Mouse (Mus musculus): ENCODE data around the gene Znrf1.
"Not testable (repeated sequence)": the region's sequence is repeated elsewhere in the genome, so short reads cannot be mapped to it uniquely, and the experiment has no call there.

Gene Znrf1

GRCm38 (mm10) chr8:111536031-111536977 lies at the start of gene Znrf1:
Gene Znrf1, plus strand, starts transcription at chr8:111536097.
- DNase-seq (ENCODE audit: low read depth, low spot score): no peak

GRCm38 (mm10) chr8:111490034-111490591 lies 45.8 kb upstream of the Znrf1 start:
- DNase-seq (ENCODE audit: low read depth, low spot score): no peak

- no peak for DNase-seq (ENCODE audit: low read depth, low spot score)
Observed at GRCm38 (mm10) chr8:111491191-111491590, 44.7 kb upstream of the Znrf1 start.

GRCm38 (mm10) chr8:111492508-111492907 lies 43.4 kb upstream of the Znrf1 start:
- no peak for DNase-seq (ENCODE audit: low read depth, low spot score)

GRCm38 (mm10) chr8:111493176-111493575 lies 42.7 kb upstream of the Znrf1 start:
- no peak for DNase-seq (ENCODE audit: low read depth, low spot score)

- no peak for DNase-seq (ENCODE audit: low read depth, low spot score)
Observed at GRCm38 (mm10) chr8:111496326-111496725, 39.6 kb upstream of the Znrf1 start.

- not testable (repeated sequence) for DNase-seq (ENCODE audit: low read depth, low spot score)
Observed at GRCm38 (mm10) chr8:111498249-111498648, 37.6 kb upstream of the Znrf1 start.

- DNase-seq (ENCODE audit: low read depth, low spot score): no peak
Observed at GRCm38 (mm10) chr8:111501724-111502464, 34.0 kb upstream of the Znrf1 start.

GRCm38 (mm10) chr8:111508566-111508965 lies 27.3 kb upstream of the Znrf1 start:
- DNase-seq (ENCODE audit: low read depth, low spot score): no peak

- no peak for DNase-seq (ENCODE audit: low read depth, low spot score)
Observed at GRCm38 (mm10) chr8:111509278-111509677, 26.6 kb upstream of the Znrf1 start.

GRCm38 (mm10) chr8:111510401-111510800 lies 25.5 kb upstream of the Znrf1 start:
- DNase-seq (ENCODE audit: low read depth, low spot score): no peak

- peak; percentile 66 for DNase-seq (ENCODE audit: low read depth, low spot score)
Observed at GRCm38 (mm10) chr8:111512941-111513340, 23.0 kb upstream of the Znrf1 start.

GRCm38 (mm10) chr8:111513446-111513845 lies 22.5 kb upstream of the Znrf1 start:
- no peak for DNase-seq (ENCODE audit: low read depth, low spot score)

GRCm38 (mm10) chr8:111516451-111517035 lies 19.4 kb upstream of the Znrf1 start:
- DNase-seq (ENCODE audit: low read depth, low spot score): no peak

GRCm38 (mm10) chr8:111517466-111517865 lies 18.4 kb upstream of the Znrf1 start:
- no peak for DNase-seq (ENCODE audit: low read depth, low spot score)

GRCm38 (mm10) chr8:111521713-111522429 lies 14.0 kb upstream of the Znrf1 start, which contains the start of gene Wdr59:
Gene Wdr59, minus strand, starts transcription at chr8:111522092.
- DNase-seq (ENCODE audit: low read depth, low spot score): peak; percentile 97

GRCm38 (mm10) chr8:111526403-111527024 lies 9.4 kb upstream of the Znrf1 start:
- no peak for DNase-seq (ENCODE audit: low read depth, low spot score)

- no peak for DNase-seq (ENCODE audit: low read depth, low spot score)
Observed at GRCm38 (mm10) chr8:111527149-111527548, 8.7 kb upstream of the Znrf1 start.

GRCm38 (mm10) chr8:111528071-111528470 lies 7.8 kb upstream of the Znrf1 start:
- no peak for DNase-seq (ENCODE audit: low read depth, low spot score)

GRCm38 (mm10) chr8:111531191-111531590 lies 4.7 kb upstream of the Znrf1 start:
- no peak for DNase-seq (ENCODE audit: low read depth, low spot score)

- DNase-seq (ENCODE audit: low read depth, low spot score): no peak
Observed at GRCm38 (mm10) chr8:111531621-111532020, 4.3 kb upstream of the Znrf1 start.
